Mouse (Mus musculus): Measurements from ENCODE around the gene Edrf1. TPM values are rescaled to one million over a fixed set of nuclear protein-coding genes. Genes with fewer than 3 reads are reported as not detected.

Gene Edrf1
- polyA plus RNA-seq, 1 experiment from 2014 or later, result 21.3 TPM

- peak overlapping the region; percentile 91 for H3K27ac ChIP-seq
- DNase-seq (ENCODE audit: low spot score) (peak; percentile 92), ATAC-seq (ENCODE audit: low FRiP score) (peak; percentile 38; the same call in 1 of the 2 replicates)
- H3K9ac ChIP-seq, result peak overlapping the region; percentile 77
- H3K9me3 ChIP-seq (ENCODE audit: control insufficient read depth, low read length), result no peaks in the 10 kb centered on the region
- H3K36me3 ChIP-seq (replicated peaks; ENCODE audit: control insufficient read depth, insufficient read depth), result peaks cover 22% of the 10 kb centered on the region
- peak overlapping the region; percentile 94 for H3K4me2 ChIP-seq (replicated peaks)
- H3K4me3 ChIP-seq (replicated peaks; ENCODE audit: low read length), result peak overlapping the region; percentile 92
- H3K27me3 ChIP-seq (ENCODE audit: control insufficient read depth, insufficient read depth, low read length), result no peaks in the 10 kb centered on the region
- H3K4me1 ChIP-seq (replicated peaks; ENCODE audit: control insufficient read depth, insufficient read depth, low read length), result peaks cover 8% of the 10 kb centered on the region; the same call in 1 of the 2 replicates
- 1% methylated on average over 21 of the region's 21 CpGs for WGBS
These were observed 498 bp upstream of the Edrf1 start for GRCm38 (mm10) chr7:133636738-133637352.

- Histone ChIP-seq H3K27me3 (ENCODE audit: control insufficient read depth, insufficient read depth, low read length) (no peaks in the 10 kb centered on the region), H3K4me2 (replicated peaks) (peak overlapping the region; percentile 94), H3K36me3 (replicated peaks; ENCODE audit: control insufficient read depth, insufficient read depth) (peaks cover 36% of the 10 kb centered on the region), H3K9ac (peak overlapping the region; percentile 92), H3K4me3 (replicated peaks; ENCODE audit: low read length) (peak overlapping the region; percentile 92), H3K9me3 (ENCODE audit: control insufficient read depth, low read length) (no peaks in the 10 kb centered on the region), H3K27ac (no peak overlapping the region), H3K4me1 (replicated peaks; ENCODE audit: control insufficient read depth, insufficient read depth, low read length) (peaks cover 8% of the 10 kb centered on the region; the same call in 1 of the 2 replicates)
- WGBS, result 21% methylated on average over 13 of the region's 13 CpGs
- DNase-seq (ENCODE audit: low spot score) (no peak), ATAC-seq (ENCODE audit: low FRiP score) (no peak)
These were observed 963 bp downstream of the Edrf1 start for GRCm38 (mm10) chr7:133638306-133638705.

GRCm38 (mm10) chr7:133638821-133639220 is 1.5 kb downstream of the Edrf1 start:
- Histone ChIP-seq H3K4me3 (replicated peaks; ENCODE audit: low read length) (peak overlapping the region; percentile 92; the same call in 1 of the 2 replicates), H3K36me3 (replicated peaks; ENCODE audit: control insufficient read depth, insufficient read depth) (peaks cover 42% of the 10 kb centered on the region), H3K9me3 (ENCODE audit: control insufficient read depth, low read length) (no peaks in the 10 kb centered on the region), H3K9ac (0 out of 2 replicates have a peak overlapping the region, but pooled peaks have one; percentile 92), H3K4me1 (replicated peaks; ENCODE audit: control insufficient read depth, insufficient read depth, low read length) (peaks cover 8% of the 10 kb centered on the region; the same call in 1 of the 2 replicates), H3K27ac (no peak overlapping the region), H3K4me2 (replicated peaks) (peak overlapping the region; percentile 94), H3K27me3 (ENCODE audit: control insufficient read depth, insufficient read depth, low read length) (no peaks in the 10 kb centered on the region)
- 91% methylated on average over 13 of the region's 13 CpGs for WGBS
- ATAC-seq (ENCODE audit: low FRiP score) (no peak), DNase-seq (ENCODE audit: low spot score) (no peak)

GRCm38 (mm10) chr7:133645716-133646115 is 8.4 kb downstream of the Edrf1 start:
- no peak overlapping the region for H3K4me3 ChIP-seq (replicated peaks; ENCODE audit: low read length)
- H3K9me3 ChIP-seq (ENCODE audit: control insufficient read depth, low read length), result no peaks in the 10 kb centered on the region
- no peak overlapping the region for H3K9ac ChIP-seq
- H3K4me2 ChIP-seq (replicated peaks), result no peak overlapping the region
- no peaks in the 10 kb centered on the region for H3K27me3 ChIP-seq (ENCODE audit: control insufficient read depth, insufficient read depth, low read length)
- ATAC-seq (ENCODE audit: low FRiP score) (no peak), DNase-seq (ENCODE audit: low spot score) (no peak)
- peaks cover 95% of the 10 kb centered on the region for H3K36me3 ChIP-seq (replicated peaks; ENCODE audit: control insufficient read depth, insufficient read depth)
- no peak overlapping the region for H3K27ac ChIP-seq
- H3K4me1 ChIP-seq (replicated peaks; ENCODE audit: control insufficient read depth, insufficient read depth, low read length), result no peaks in the 10 kb centered on the region
- WGBS, result 89% methylated on average over 6 of the region's 6 CpGs

- no peak overlapping the region for H3K9ac ChIP-seq
- peaks cover 99% of the 10 kb centered on the region for H3K36me3 ChIP-seq (replicated peaks; ENCODE audit: control insufficient read depth, insufficient read depth)
- H3K4me3 ChIP-seq (replicated peaks; ENCODE audit: low read length), result no peak overlapping the region
- no peak for DNase-seq (ENCODE audit: low spot score)
- no peak overlapping the region for H3K4me2 ChIP-seq (replicated peaks)
- H3K27ac ChIP-seq, result no peak overlapping the region
- 63% methylated on average over 1 of the region's 1 CpGs for WGBS
- no peaks in the 10 kb centered on the region for H3K4me1 ChIP-seq (replicated peaks; ENCODE audit: control insufficient read depth, insufficient read depth, low read length)
- H3K27me3 ChIP-seq (ENCODE audit: control insufficient read depth, insufficient read depth, low read length), result no peaks in the 10 kb centered on the region
- ATAC-seq (ENCODE audit: low FRiP score), result no peak
- no peaks in the 10 kb centered on the region for H3K9me3 ChIP-seq (ENCODE audit: control insufficient read depth, low read length)
These were observed 25.1 kb downstream of the Edrf1 start for GRCm38 (mm10) chr7:133662467-133662866.

GRCm38 (mm10) chr7:133669071-133669470 is 31.7 kb downstream of the Edrf1 start:
- Histone ChIP-seq H3K27me3 (ENCODE audit: control insufficient read depth, insufficient read depth, low read length) (no peaks in the 10 kb centered on the region), H3K4me3 (replicated peaks; ENCODE audit: low read length) (no peak overlapping the region), H3K4me1 (replicated peaks; ENCODE audit: control insufficient read depth, insufficient read depth, low read length) (no peaks in the 10 kb centered on the region), H3K27ac (no peak overlapping the region), H3K4me2 (replicated peaks) (no peak overlapping the region), H3K36me3 (replicated peaks; ENCODE audit: control insufficient read depth, insufficient read depth) (peaks cover 91% of the 10 kb centered on the region), H3K9me3 (ENCODE audit: control insufficient read depth, low read length) (no peaks in the 10 kb centered on the region), H3K9ac (no peak overlapping the region)
- DNase-seq (ENCODE audit: low spot score) (peak; percentile 53), ATAC-seq (ENCODE audit: low FRiP score) (no peak)
- WGBS, result 100% methylated on average over 1 of the region's 1 CpGs

GRCm38 (mm10) chr7:133669946-133670345 is 32.6 kb downstream of the Edrf1 start:
- Histone ChIP-seq H3K4me1 (replicated peaks; ENCODE audit: control insufficient read depth, insufficient read depth, low read length) (no peaks in the 10 kb centered on the region), H3K9ac (no peak overlapping the region), H3K36me3 (replicated peaks; ENCODE audit: control insufficient read depth, insufficient read depth) (peaks cover 82% of the 10 kb centered on the region), H3K4me3 (replicated peaks; ENCODE audit: low read length) (no peak overlapping the region), H3K9me3 (ENCODE audit: control insufficient read depth, low read length) (no peaks in the 10 kb centered on the region), H3K27ac (no peak overlapping the region), H3K27me3 (ENCODE audit: control insufficient read depth, insufficient read depth, low read length) (no peaks in the 10 kb centered on the region), H3K4me2 (replicated peaks) (no peak overlapping the region)
- ATAC-seq (ENCODE audit: low FRiP score) (no peak), DNase-seq (ENCODE audit: low spot score) (no peak)
- 94% methylated on average over 9 of the region's 9 CpGs for WGBS

- ATAC-seq (ENCODE audit: low FRiP score) (no peak), DNase-seq (ENCODE audit: low spot score) (no peak)
- peaks cover 73% of the 10 kb centered on the region for H3K36me3 ChIP-seq (replicated peaks; ENCODE audit: control insufficient read depth, insufficient read depth)
- no peak overlapping the region for H3K4me2 ChIP-seq (replicated peaks)
- no peak overlapping the region for H3K9ac ChIP-seq
- H3K9me3 ChIP-seq (ENCODE audit: control insufficient read depth, low read length), result no peaks in the 10 kb centered on the region
- H3K4me1 ChIP-seq (replicated peaks; ENCODE audit: control insufficient read depth, insufficient read depth, low read length), result no peaks in the 10 kb centered on the region
- WGBS, result 96% methylated on average over 3 of the region's 3 CpGs
- H3K27me3 ChIP-seq (ENCODE audit: control insufficient read depth, insufficient read depth, low read length), result no peaks in the 10 kb centered on the region
- no peak overlapping the region for H3K4me3 ChIP-seq (replicated peaks; ENCODE audit: low read length)
- no peak overlapping the region for H3K27ac ChIP-seq
These were observed 33.5 kb downstream of the Edrf1 start for GRCm38 (mm10) chr7:133670846-133671245.

- no peaks in the 10 kb centered on the region for H3K4me1 ChIP-seq (replicated peaks; ENCODE audit: control insufficient read depth, insufficient read depth, low read length)
- H3K27ac ChIP-seq, result no peak overlapping the region
- DNase-seq (ENCODE audit: low spot score) (no peak), ATAC-seq (ENCODE audit: low FRiP score) (no peak)
- WGBS, result 66% methylated on average over 9 of the region's 9 CpGs
- no peaks in the 10 kb centered on the region for H3K9me3 ChIP-seq (ENCODE audit: control insufficient read depth, low read length)
- H3K27me3 ChIP-seq (ENCODE audit: control insufficient read depth, insufficient read depth, low read length), result no peaks in the 10 kb centered on the region
- no peak overlapping the region for H3K4me3 ChIP-seq (replicated peaks; ENCODE audit: low read length)
- H3K4me2 ChIP-seq (replicated peaks), result no peak overlapping the region
- H3K36me3 ChIP-seq (replicated peaks; ENCODE audit: control insufficient read depth, insufficient read depth), result peaks cover 26% of the 10 kb centered on the region
- H3K9ac ChIP-seq, result no peak overlapping the region
These were observed 38.7 kb downstream of the Edrf1 start for GRCm38 (mm10) chr7:133676002-133676401.

Data from hindbrain, embryonic 14.5 days (tissue).